Mouse (Mus musculus) limb, embryonic 14.5 days (tissue): ENCODE measurements around the gene Furin. TPM values are rescaled to one million over a fixed set of nuclear protein-coding genes. Genes with fewer than 3 reads are reported as not detected.

Experiments
- ATAC-seq: fragments of 200-750 bp; cut with Nextera tagmentation; 2 replicates; pipeline ENCODE4 v1.8.0; 2017; ENCODE audit warnings: low read depth, moderate number of reproducible peaks, moderate TSS enrichment; ENCODE audit not compliant: low FRiP score
- DNase-seq: peaks from one replicate; pipeline ENCODE4 v3.0.0-alpha.2; 2015; ENCODE audit warnings: low spot score
- H3K27ac ChIP-seq: fragments of 300-500 bp; sonication (generic); replicated peaks from 2 replicates; pipeline ENCODE4 v1.5.1; 2014; ENCODE audit warnings: low read depth, mild to moderate bottlenecking, low read length, moderate library complexity, mixed read lengths
- H3K27me3 ChIP-seq: fragments of 300-500 bp; sonication (generic); 2 replicates; pipeline ENCODE4 v1.6.1; 2014; ENCODE audit warnings: low read length, mixed read lengths; ENCODE audit not compliant: control insufficient read depth, insufficient read depth
- H3K36me3 ChIP-seq: fragments of 300-500 bp; sonication (generic); 2 replicates; pipeline ENCODE4 v1.6.1; 2014; ENCODE audit warnings: mild to moderate bottlenecking, low read length, moderate library complexity, mixed read lengths; ENCODE audit not compliant: control insufficient read depth, insufficient read depth
- H3K4me1 ChIP-seq: fragments of 300-500 bp; sonication (generic); 2 replicates; pipeline ENCODE4 v1.6.1; 2014; ENCODE audit warnings: antibody characterized with exemption, low read length, mixed read lengths; ENCODE audit not compliant: control insufficient read depth, insufficient read depth
- H3K4me2 ChIP-seq: fragments of 300-500 bp; sonication (generic); replicated peaks from 2 replicates; pipeline ENCODE4 v1.6.1; 2014; ENCODE audit warnings: low read depth, mild to moderate bottlenecking, low read length, moderate library complexity; ENCODE audit not compliant: severe bottlenecking
- H3K4me3 ChIP-seq: fragments of 300-500 bp; sonication (generic); replicated peaks from 2 replicates; pipeline ENCODE4 v1.5.1; 2014; ENCODE audit warnings: low read length
- H3K9ac ChIP-seq: fragments of 300-500 bp; sonication (generic); 2 replicates; pipeline ENCODE4 v1.6.1; 2014; ENCODE audit warnings: mild to moderate bottlenecking, low read depth, low read length, moderate library complexity; ENCODE audit not compliant: severe bottlenecking
- H3K9me3 ChIP-seq: fragments of 300-500 bp; sonication (generic); 2 replicates; pipeline ENCODE4 v1.6.1; 2016; ENCODE audit warnings: low read length; ENCODE audit not compliant: control insufficient read depth
- POLR2A ChIP-seq: fragments of 200-500 bp; IDR thresholded peaks from 2 replicates; pipeline ENCODE4 v1.8.0; 2012; ENCODE audit warnings: inconsistent platforms, mild to moderate bottlenecking, moderate library complexity, borderline replicate concordance; ENCODE audit not compliant: insufficient read depth, insufficient read length; ENCODE audit errors: extremely low read depth
- WGBS: fragments of 180-500 bp; shearing (Covaris S2); extraction: QIAGEN DNeasy Blood & Tissue Kit; methylation state at CpG from one replicate; pipeline ENCODE4 v1.1.7; 2014; 5-methylcytosine and 5-hydroxymethylcytosine counted together
- polyA plus RNA-seq, 2 experiments: library from polyadenylated mRNA; depleted of rRNA in 1 of 2; stranded (reverse) in 1 of 2; unstranded in 1 of 2; fragments of >200 nt; fragmentation: Nextera tagmentation in 1 of 2; extraction: Ambion mirVana in 1 of 2; gene quantifications; 2 replicates each; pipeline versions ENCODE4 v1.2.1 to v1.2.3; 2012 to 2014

Furin gene
- polyA plus RNA-seq, 2 experiments: 17.0 to 40.5 TPM

GRCm38 (mm10) chr7:80444401-80445249 lies 39.4 kb upstream of the Furin start:
- no peak overlapping the region for H3K4me2 ChIP-seq
- no peak overlapping the region for H3K9ac ChIP-seq
- DNase-seq (no peak), ATAC-seq (0 out of 2 replicates have a peak, but pooled peaks have one; percentile 48)
- no peaks in the 10 kb centered on the region for H3K27me3 ChIP-seq
- no peak for TF ChIP-seq POLR2A
- H3K4me3 ChIP-seq: no peak overlapping the region
- H3K27ac ChIP-seq: no peak overlapping the region
- no peaks in the 10 kb centered on the region for H3K9me3 ChIP-seq
- 52% methylated on average over 16 of the region's 17 CpGs for WGBS
- H3K36me3 ChIP-seq: no peaks in the 10 kb centered on the region
- peaks cover 30% of the 10 kb centered on the region for H3K4me1 ChIP-seq

- H3K9me3 ChIP-seq: no peaks in the 10 kb centered on the region
- WGBS: 65% methylated on average over 3 of the region's 3 CpGs
- no peak overlapping the region for H3K27ac ChIP-seq
- H3K9ac ChIP-seq: no peak overlapping the region
- no peaks in the 10 kb centered on the region for H3K36me3 ChIP-seq
- TF ChIP-seq POLR2A: no peak
- H3K4me3 ChIP-seq: no peak overlapping the region
- no peak for DNase-seq
- peaks cover 33% of the 10 kb centered on the region for H3K4me1 ChIP-seq
- no peak for ATAC-seq
- no peak overlapping the region for H3K4me2 ChIP-seq
- H3K27me3 ChIP-seq: no peaks in the 10 kb centered on the region
These were observed 37.9 kb upstream of the Furin start for GRCm38 (mm10) chr7:80443124-80443523.

GRCm38 (mm10) chr7:80441986-80442904 lies 37.0 kb upstream of the Furin start:
- 30% methylated on average over 11 of the region's 11 CpGs for WGBS
- Histone ChIP-seq H3K9ac (no peak overlapping the region), H3K27ac (no peak overlapping the region), H3K36me3 (no peaks in the 10 kb centered on the region), H3K4me3 (no peak overlapping the region), H3K4me1 (peaks cover 33% of the 10 kb centered on the region), H3K9me3 (no peaks in the 10 kb centered on the region), H3K27me3 (no peaks in the 10 kb centered on the region), H3K4me2 (no peak overlapping the region)
- no peak for DNase-seq
- peak; percentile 42; the same call in 1 of the 2 replicates for ATAC-seq
- TF ChIP-seq POLR2A: no peak

DNA sequence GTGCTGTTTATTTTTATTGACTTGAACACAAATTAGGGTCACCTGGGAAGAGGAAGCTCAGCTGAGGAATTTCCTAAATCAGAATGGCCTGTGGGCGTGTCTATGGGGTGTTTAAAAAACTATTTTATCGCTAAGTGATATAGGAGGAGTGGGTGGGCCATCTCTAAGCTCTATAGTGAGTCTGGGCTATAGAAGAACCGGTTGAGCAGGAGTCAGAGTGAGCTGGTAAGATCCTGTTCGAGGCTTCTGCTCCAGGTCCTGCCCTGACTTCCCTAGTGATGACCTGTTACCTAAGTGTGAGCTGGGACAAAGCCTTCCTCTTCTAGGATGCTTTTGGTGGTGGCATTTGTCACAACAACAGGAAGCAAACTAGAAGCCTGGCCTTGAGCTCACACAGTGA lies 35.4 kb upstream of the Furin start:
- ATAC-seq: no peak
- peaks cover 33% of the 10 kb centered on the region for H3K4me1 ChIP-seq
- WGBS: 49% methylated on average over 4 of the region's 4 CpGs

DNA sequence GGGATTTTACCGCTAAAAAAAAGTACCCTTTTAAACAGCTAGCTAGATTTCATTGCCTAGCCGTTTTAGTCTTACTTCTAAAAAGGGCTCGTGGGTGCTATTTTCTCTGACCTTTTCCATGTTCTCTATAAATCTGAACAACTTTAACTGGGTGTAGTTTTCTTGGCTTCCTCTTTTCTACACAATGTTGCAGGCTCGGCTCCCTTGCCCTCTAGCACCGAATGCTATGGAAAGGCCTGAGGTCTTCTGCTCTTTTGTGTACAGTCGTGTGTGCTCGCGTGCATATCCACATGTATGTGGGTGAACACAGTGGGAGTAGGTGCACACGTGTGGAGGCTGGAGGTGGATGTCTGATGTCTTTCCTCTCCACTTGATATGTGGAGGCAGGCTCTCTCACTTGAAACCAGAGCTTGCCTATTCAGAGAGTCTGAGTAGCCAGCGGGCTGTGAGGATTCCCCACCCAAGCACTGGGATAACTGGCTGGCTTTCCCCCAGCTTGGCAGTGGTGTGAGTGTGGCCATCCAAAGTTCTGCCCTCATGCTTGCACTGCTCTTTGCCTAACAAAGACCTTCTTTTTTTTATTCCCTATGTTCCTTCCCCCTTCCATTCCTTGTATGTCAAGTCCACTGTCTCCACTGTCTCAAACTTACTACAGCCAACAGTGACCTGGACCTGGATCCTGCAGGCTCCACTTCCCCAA lies 34.7 kb upstream of the Furin start:
- H3K27ac ChIP-seq: no peak overlapping the region
- ATAC-seq (no peak), DNase-seq (no peak)

More for the DNA sequence above, 35.4 kb upstream of the Furin start:
- Histone ChIP-seq H3K27me3 (no peaks in the 10 kb centered on the region), H3K27ac (no peak overlapping the region), H3K4me2 (no peak overlapping the region), H3K9ac (no peak overlapping the region), H3K36me3 (no peaks in the 10 kb centered on the region), H3K4me3 (no peak overlapping the region), H3K9me3 (no peaks in the 10 kb centered on the region)
- no peak for DNase-seq
- no peak for TF ChIP-seq POLR2A

More for the DNA sequence above, 34.7 kb upstream of the Furin start:
- no peak overlapping the region for H3K4me2 ChIP-seq
- no peaks in the 10 kb centered on the region for H3K9me3 ChIP-seq
- TF ChIP-seq POLR2A: no peak
- no peak overlapping the region for H3K4me3 ChIP-seq
- H3K27me3 ChIP-seq: no peaks in the 10 kb centered on the region
- peaks cover 31% of the 10 kb centered on the region for H3K4me1 ChIP-seq
- H3K36me3 ChIP-seq: no peaks in the 10 kb centered on the region
- H3K9ac ChIP-seq: no peak overlapping the region; the same call in 1 of the 2 replicates
- WGBS: 50% methylated on average over 10 of the region's 10 CpGs
